Mouse (Mus musculus) G1E (cell line): Measurements from ENCODE around the gene Stard10. TPM values are rescaled to one million over a fixed set of nuclear protein-coding genes. Genes with fewer than 3 reads are reported as not detected.

Experiments used
- ATAC-seq: 2 replicates; pipeline ENCODE4 v1.8.0; 2016; ENCODE audit warnings: mild to moderate bottlenecking; ENCODE audit not compliant: insufficient number of reproducible peaks, poor library complexity, low FRiP score, severe bottlenecking; ENCODE audit errors: extremely low read depth
- DNase-seq: peaks from one replicate; pipeline ENCODE4 v3.0.0; 2012; ENCODE audit warnings: low spot score
- H3K27me3 ChIP-seq: 2 replicates; pipeline ENCODE4 v1.6.1; 2012; ENCODE audit warnings: mild to moderate bottlenecking, low read length, inconsistent platforms; ENCODE audit not compliant: insufficient read depth
- H3K36me3 ChIP-seq: replicated peaks from 2 replicates; pipeline ENCODE3; 2012; ENCODE audit warnings: mild to moderate bottlenecking, inconsistent platforms
- H3K4me1 ChIP-seq: 2 replicates; pipeline ENCODE4 v1.6.1; 2012; ENCODE audit warnings: low read depth, low read length, inconsistent platforms, mixed read lengths; ENCODE audit not compliant: insufficient read depth
- H3K4me3 ChIP-seq: 2 replicates; pipeline ENCODE4 v1.5.1; 2012; ENCODE audit warnings: low read depth, mild to moderate bottlenecking, inconsistent platforms, low read length, moderate library complexity, mixed read lengths
- H3K9me3 ChIP-seq: replicated peaks from 2 replicates; pipeline ENCODE4 v1.6.1; 2012; ENCODE audit warnings: inconsistent platforms
- CTCF ChIP-seq: IDR thresholded peaks from 2 replicates; pipeline ENCODE4 v1.5.1; 2012; ENCODE audit warnings: low read depth, low read length, inconsistent platforms, mixed read lengths
- GATA1 ChIP-seq: IDR thresholded peaks from 2 replicates; pipeline ENCODE4 v1.6.1; 2012; ENCODE audit warnings: borderline replicate concordance, low read length, inconsistent platforms, mixed read lengths
- GATA2 ChIP-seq: IDR thresholded peaks from 2 replicates; pipeline ENCODE4 v1.6.1; 2012; ENCODE audit warnings: low read depth, low read length, inconsistent platforms, borderline replicate concordance
- POLR2AphosphoS5 ChIP-seq: IDR thresholded peaks from 2 replicates; pipeline ENCODE4 v1.6.1; 2012; ENCODE audit warnings: low read depth, low read length, inconsistent platforms; ENCODE audit not compliant: insufficient replicate concordance
- TAL1 ChIP-seq: conservative IDR thresholded peaks from 2 replicates; pipeline ENCODE4 v1.6.1; 2012; ENCODE audit warnings: low read depth, low read length, inconsistent platforms, mixed read lengths
- polyA plus RNA-seq: library from polyadenylated mRNA; stranded (reverse); fragments of >175 nt; gene quantifications from 2 replicates; pipeline ENCODE4 v1.2.3, GENCODE M21; 2012
- total RNA-seq, 2 experiments: library from RNA; stranded (forward) in 1 of 2; stranded (reverse) in 1 of 2; fragments of 200-1000 nt in 1 of 2; fragments of >200 nt in 1 of 2; fragmentation: Nextera tagmentation in 1 of 2; gene quantifications; 2 replicates each; pipeline ENCODE4 v1.2.3; 2014 to 2017

Gene Stard10
- total and polyA plus RNA-seq, 3 experiments = 0.05 TPM; not detected in 2

DNA sequence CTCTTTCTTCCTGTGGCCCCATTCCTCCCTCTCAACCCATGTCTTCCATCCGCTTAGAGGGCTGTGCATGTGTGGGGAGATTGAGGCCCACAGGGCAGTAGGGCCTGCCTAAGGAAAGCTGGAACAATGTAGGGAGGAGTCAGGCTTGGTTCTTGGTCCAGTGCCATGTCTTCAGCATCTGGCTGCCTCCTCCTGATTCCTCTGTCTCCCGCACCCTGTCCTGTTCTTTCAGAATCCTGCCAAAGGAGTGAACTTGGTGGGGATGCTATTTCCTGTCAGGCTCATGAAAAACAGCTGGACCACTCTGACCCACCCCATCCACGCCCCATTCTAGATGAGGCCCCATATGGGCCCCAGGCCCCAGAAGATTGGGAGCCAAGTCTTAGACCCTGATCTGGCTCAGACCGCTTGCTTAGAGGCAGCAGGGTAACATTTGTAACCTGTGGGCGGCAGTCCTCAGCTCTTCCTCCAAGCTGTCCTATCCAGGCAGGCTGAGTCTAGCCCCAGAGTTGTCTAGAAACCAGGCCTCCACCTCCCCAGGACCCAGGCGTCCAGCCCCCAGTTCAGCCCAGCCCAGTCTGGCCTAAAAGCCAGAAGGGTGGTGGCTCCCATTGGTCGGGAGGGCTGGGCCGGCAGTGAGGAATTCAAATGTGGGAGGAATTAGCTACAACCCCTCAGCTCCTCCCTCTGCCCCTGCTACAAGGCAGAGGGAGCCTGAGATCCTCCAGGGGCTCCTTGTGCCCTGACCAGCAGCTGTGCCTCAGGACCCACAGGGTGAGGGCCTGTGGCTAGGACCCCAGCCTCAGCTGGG lies 77.0 kb downstream of the Stard10 start:
- H3K4me3 ChIP-seq = no peak overlapping the region
- H3K4me1 ChIP-seq = no peaks in the 10 kb centered on the region
- H3K36me3 ChIP-seq = peaks cover 99% of the 10 kb centered on the region
- TF ChIP-seq GATA1 = no peak
- no peak for TF ChIP-seq GATA2
- no peak for TF ChIP-seq CTCF
- TF ChIP-seq POLR2AphosphoS5 = no peak
- no peak for TF ChIP-seq TAL1
- ATAC-seq (no peak), DNase-seq (no peak)
- peaks cover 6% of the 10 kb centered on the region; the same call in 1 of the 2 replicates for H3K9me3 ChIP-seq
- no peaks in the 10 kb centered on the region for H3K27me3 ChIP-seq

DNA sequence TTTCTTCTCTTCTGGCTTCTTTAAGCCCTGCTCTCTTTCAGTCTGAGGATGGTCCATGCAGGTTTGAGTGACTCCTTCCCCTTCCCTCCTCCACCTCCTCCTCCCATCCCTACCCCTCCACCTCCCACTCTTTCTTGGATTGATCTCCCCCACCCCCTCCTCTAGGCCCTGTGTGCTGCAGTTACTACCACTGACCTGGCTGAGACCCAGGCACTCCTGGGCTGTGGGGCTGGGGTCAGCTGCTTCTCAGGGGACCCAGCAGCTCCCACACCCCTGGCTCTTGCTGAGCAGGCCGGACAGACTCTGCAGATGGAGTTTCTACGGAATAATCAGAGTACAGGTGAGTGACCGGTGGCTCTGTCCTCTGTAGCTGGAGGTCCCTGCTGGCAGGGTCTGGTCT lies 77.7 kb downstream of the Stard10 start:
- DNase-seq = no peak
- Histone ChIP-seq H3K9me3 (peaks cover 6% of the 10 kb centered on the region; the same call in 1 of the 2 replicates), H3K4me3 (no peak overlapping the region), H3K36me3 (peaks cover 99% of the 10 kb centered on the region), H3K27me3 (no peaks in the 10 kb centered on the region), H3K4me1 (no peaks in the 10 kb centered on the region)
- ATAC-seq = no peak
- TF ChIP-seq GATA1 (no peak), POLR2AphosphoS5 (no peak)

DNA sequence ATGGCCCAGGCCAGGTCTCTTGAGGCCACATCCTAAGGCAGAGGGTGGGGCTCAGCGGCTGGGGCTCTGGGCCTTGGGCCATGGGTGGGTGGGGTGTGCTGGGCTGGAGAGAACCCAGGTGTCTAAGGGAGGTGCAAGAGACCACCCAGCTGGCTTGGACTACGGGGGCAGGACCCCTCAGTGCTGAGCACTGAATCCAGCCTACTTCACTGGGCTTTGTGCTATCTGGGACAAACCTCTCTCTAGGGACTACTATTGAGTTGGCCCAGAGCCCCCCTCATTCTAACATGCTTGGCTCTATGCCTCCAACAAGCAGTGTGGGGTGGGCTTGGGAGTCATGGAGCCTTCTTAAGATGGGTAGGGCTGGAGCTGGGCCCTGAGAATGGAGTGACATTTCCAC lies 78.6 kb downstream of the Stard10 start:
- no peak for ATAC-seq
- Histone ChIP-seq H3K4me1 (no peaks in the 10 kb centered on the region; the same call in 1 of the 2 replicates), H3K36me3 (peaks cover 99% of the 10 kb centered on the region), H3K9me3 (peaks cover 6% of the 10 kb centered on the region; the same call in 1 of the 2 replicates), H3K27me3 (no peaks in the 10 kb centered on the region), H3K4me3 (no peak overlapping the region)
- TF ChIP-seq POLR2AphosphoS5 (no peak), CTCF (no peak), GATA1 (no peak), TAL1 (no peak), GATA2 (no peak)
- no peak for DNase-seq

Other genes with a start within 250 kb of the Stard10 start
- gene Fchsd2, start 224.2 kb upstream of the Stard10 start, total RNA-seq (2014; fragmentation: Nextera tagmentation) = 31.3 and 34.6 TPM in 2 replicates
- 14.7 and 14.9 TPM in 2 replicates for gene Fchsd2, start 224.2 kb upstream of the Stard10 start, total RNA-seq (2017)
- 5.8 and 9.7 TPM in 2 replicates for gene Fchsd2, start 224.2 kb upstream of the Stard10 start, polyA plus RNA-seq
- gene Atg16l2, start 14.8 kb upstream of the Stard10 start, total RNA-seq (2014; fragmentation: Nextera tagmentation) = 0.38 and 0.53 TPM in 2 replicates
- gene Atg16l2, start 14.8 kb upstream of the Stard10 start, total RNA-seq (2017) = 1.9 and 4.6 TPM in 2 replicates
- gene Atg16l2, start 14.8 kb upstream of the Stard10 start, polyA plus RNA-seq = 1.5 and 3.2 TPM in 2 replicates
- 39.7 and 67.6 TPM in 2 replicates for gene Arap1, start 31.0 kb downstream of the Stard10 start, total RNA-seq (2014; fragmentation: Nextera tagmentation)
- gene Arap1, start 31.0 kb downstream of the Stard10 start, total RNA-seq (2017) = 102 and 115 TPM in 2 replicates
- gene Arap1, start 31.0 kb downstream of the Stard10 start, polyA plus RNA-seq = 55.1 and 62.0 TPM in 2 replicates
- not detected in 2 replicates for gene Gm45837, start 93.8 kb downstream of the Stard10 start, total RNA-seq (2014; fragmentation: Nextera tagmentation)
- gene Gm45837, start 93.8 kb downstream of the Stard10 start, total RNA-seq (2017) = not detected in 2 replicates
- gene Gm45837, start 93.8 kb downstream of the Stard10 start, polyA plus RNA-seq = 0.02 and 0.03 TPM in 2 replicates
- not detected in 2 replicates for gene Pde2a, start 104.6 kb downstream of the Stard10 start, total RNA-seq (2014; fragmentation: Nextera tagmentation)
- gene Pde2a, start 104.6 kb downstream of the Stard10 start, total RNA-seq (2017) = 0.12 and 0.55 TPM in 2 replicates
- not detected in 2 replicates for gene Pde2a, start 104.6 kb downstream of the Stard10 start, polyA plus RNA-seq